Mouse (Mus musculus): ENCODE measurements at regions not wholly inside any gene's neighbourhood (a gene's known extent, or its start where the extent isn't known, plus 50 kb on each side); places are given as distances from the start of the nearest gene placed in this dataset.

GRCm38 (mm10) chr17:27364899-27365298 lies 156.3 kb downstream of the Grm4 start:
- peaks cover 69% of the 10 kb centered on the region for H3K9me3 ChIP-seq (ENCODE audit: low read length)
- TF ChIP-seq CTCF (conservative IDR thresholded peaks at IDR 0.05; ENCODE audit: low read length) (no peak), POU5F1 (IDR thresholded peaks at IDR 0.05; ENCODE audit: borderline replicate concordance, low read length) (no peak), NANOG (IDR thresholded peaks at IDR 0.05; ENCODE audit: borderline replicate concordance, low read length) (no peak)
- H3K27me3 ChIP-seq (ENCODE audit: insufficient read depth, low read length): peaks cover 11% of the 10 kb centered on the region; the same call in 1 of the 2 replicates
- no peaks in the 10 kb centered on the region for H3K36me3 ChIP-seq (ENCODE audit: insufficient read depth, low read length)
- no peak overlapping the region for H3K4me3 ChIP-seq (replicated peaks; ENCODE audit: low read length)
- H3K4me1 ChIP-seq (replicated peaks; ENCODE audit: low read depth, low read length): no peaks in the 10 kb centered on the region

GRCm38 (mm10) chr17:27364338-27364737 lies 156.9 kb downstream of the Grm4 start:
- no peak for TF ChIP-seq CTCF (conservative IDR thresholded peaks at IDR 0.05; ENCODE audit: low read length)
- no peak for TF ChIP-seq POU5F1 (IDR thresholded peaks at IDR 0.05; ENCODE audit: borderline replicate concordance, low read length)
- no peak for TF ChIP-seq NANOG (IDR thresholded peaks at IDR 0.05; ENCODE audit: borderline replicate concordance, low read length)
- Histone ChIP-seq H3K4me3 (replicated peaks; ENCODE audit: low read length) (no peak overlapping the region), H3K9me3 (ENCODE audit: low read length) (peaks cover 70% of the 10 kb centered on the region), H3K27me3 (ENCODE audit: insufficient read depth, low read length) (peaks cover 11% of the 10 kb centered on the region; the same call in 1 of the 2 replicates), H3K4me1 (replicated peaks; ENCODE audit: low read depth, low read length) (no peaks in the 10 kb centered on the region), H3K36me3 (ENCODE audit: insufficient read depth, low read length) (no peaks in the 10 kb centered on the region)

GRCm38 (mm10) chr17:27363911-27364310 lies 157.3 kb downstream of the Grm4 start:
- Histone ChIP-seq H3K27me3 (ENCODE audit: insufficient read depth, low read length) (peaks cover 11% of the 10 kb centered on the region; the same call in 1 of the 2 replicates), H3K9me3 (ENCODE audit: low read length) (peaks cover 74% of the 10 kb centered on the region), H3K4me1 (replicated peaks; ENCODE audit: low read depth, low read length) (no peaks in the 10 kb centered on the region), H3K36me3 (ENCODE audit: insufficient read depth, low read length) (no peaks in the 10 kb centered on the region), H3K4me3 (replicated peaks; ENCODE audit: low read length) (no peak overlapping the region)
- TF ChIP-seq NANOG (IDR thresholded peaks at IDR 0.05; ENCODE audit: borderline replicate concordance, low read length) (no peak), POU5F1 (IDR thresholded peaks at IDR 0.05; ENCODE audit: borderline replicate concordance, low read length) (no peak), CTCF (conservative IDR thresholded peaks at IDR 0.05; ENCODE audit: low read length) (no peak)

DNA sequence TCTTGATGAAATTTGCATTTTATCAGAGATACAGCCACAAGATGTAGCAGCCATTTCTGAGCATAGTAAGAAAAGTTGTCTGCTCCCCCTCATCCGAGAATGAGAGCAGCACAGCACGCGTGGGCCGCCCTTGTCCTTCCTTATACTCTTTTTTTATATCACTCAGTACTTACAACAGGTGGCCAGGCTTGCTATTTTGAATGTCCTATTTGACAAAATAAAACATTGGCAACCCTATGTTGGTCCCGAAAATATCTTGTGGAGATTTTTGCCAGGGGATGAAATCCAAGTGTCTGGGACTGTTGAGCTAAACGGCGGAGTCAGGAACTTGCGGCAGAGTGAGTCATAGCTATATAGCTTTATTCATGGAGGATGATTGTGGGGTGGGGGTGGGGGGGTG lies 158.0 kb upstream of the Lemd2 start:
- Histone ChIP-seq H3K4me3 (replicated peaks; ENCODE audit: low read length) (no peak overlapping the region), H3K27me3 (ENCODE audit: insufficient read depth, low read length) (peaks cover 11% of the 10 kb centered on the region), H3K36me3 (ENCODE audit: insufficient read depth, low read length) (peaks cover 3% of the 10 kb centered on the region; the same call in 1 of the 2 replicates), H3K9me3 (ENCODE audit: low read length) (peaks cover 84% of the 10 kb centered on the region), H3K4me1 (replicated peaks; ENCODE audit: low read depth, low read length) (no peaks in the 10 kb centered on the region)
- TF ChIP-seq NANOG (IDR thresholded peaks at IDR 0.05; ENCODE audit: borderline replicate concordance, low read length) (no peak), POU5F1 (IDR thresholded peaks at IDR 0.05; ENCODE audit: borderline replicate concordance, low read length) (no peak), CTCF (conservative IDR thresholded peaks at IDR 0.05; ENCODE audit: low read length) (no peak)

- Histone ChIP-seq H3K9me3 (ENCODE audit: low read length) (peaks cover 91% of the 10 kb centered on the region), H3K4me1 (replicated peaks; ENCODE audit: low read depth, low read length) (no peaks in the 10 kb centered on the region), H3K27me3 (ENCODE audit: insufficient read depth, low read length) (peaks cover 14% of the 10 kb centered on the region), H3K4me3 (replicated peaks; ENCODE audit: low read length) (no peak overlapping the region), H3K36me3 (ENCODE audit: insufficient read depth, low read length) (peaks cover 5% of the 10 kb centered on the region; the same call in 1 of the 2 replicates)
- TF ChIP-seq NANOG (IDR thresholded peaks at IDR 0.05; ENCODE audit: borderline replicate concordance, low read length) (no peak), POU5F1 (IDR thresholded peaks at IDR 0.05; ENCODE audit: borderline replicate concordance, low read length) (no peak), CTCF (conservative IDR thresholded peaks at IDR 0.05; ENCODE audit: low read length) (no peak)
Measured at GRCm38 (mm10) chr17:27361362-27361761, 157.1 kb upstream of the Lemd2 start.

DNA sequence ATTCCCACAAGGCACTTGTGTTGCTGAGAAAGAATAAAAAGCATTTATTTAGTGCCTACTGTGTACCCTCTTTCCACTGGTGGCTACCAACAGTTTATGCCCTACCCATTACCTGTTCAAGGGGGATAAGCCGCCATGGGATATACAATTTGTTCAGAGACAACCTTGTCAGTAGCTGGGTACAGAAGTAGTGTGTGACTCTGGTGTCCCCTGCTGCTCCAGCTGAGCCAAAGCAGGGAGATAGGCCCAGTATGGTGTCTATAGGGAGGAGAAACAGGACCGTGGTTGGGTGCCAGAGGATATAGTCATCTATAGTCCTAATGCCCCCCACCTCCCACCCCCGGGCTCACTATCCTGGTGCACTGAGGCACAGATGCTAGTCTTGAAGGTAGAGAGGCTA lies 152.6 kb upstream of the Lemd2 start:
- Histone ChIP-seq H3K27me3 (ENCODE audit: insufficient read depth, low read length) (peaks cover 7% of the 10 kb centered on the region; the same call in 1 of the 2 replicates), H3K4me1 (replicated peaks; ENCODE audit: low read depth, low read length) (no peaks in the 10 kb centered on the region), H3K4me3 (replicated peaks; ENCODE audit: low read length) (peak overlapping the region; percentile 2; the same call in 1 of the 2 replicates), H3K36me3 (ENCODE audit: insufficient read depth, low read length) (peaks cover 5% of the 10 kb centered on the region; the same call in 1 of the 2 replicates), H3K9me3 (ENCODE audit: low read length) (peaks cover 83% of the 10 kb centered on the region)
- TF ChIP-seq POU5F1 (IDR thresholded peaks at IDR 0.05; ENCODE audit: borderline replicate concordance, low read length) (no peak), CTCF (conservative IDR thresholded peaks at IDR 0.05; ENCODE audit: low read length) (no peak), NANOG (IDR thresholded peaks at IDR 0.05; ENCODE audit: borderline replicate concordance, low read length) (no peak)

DNA sequence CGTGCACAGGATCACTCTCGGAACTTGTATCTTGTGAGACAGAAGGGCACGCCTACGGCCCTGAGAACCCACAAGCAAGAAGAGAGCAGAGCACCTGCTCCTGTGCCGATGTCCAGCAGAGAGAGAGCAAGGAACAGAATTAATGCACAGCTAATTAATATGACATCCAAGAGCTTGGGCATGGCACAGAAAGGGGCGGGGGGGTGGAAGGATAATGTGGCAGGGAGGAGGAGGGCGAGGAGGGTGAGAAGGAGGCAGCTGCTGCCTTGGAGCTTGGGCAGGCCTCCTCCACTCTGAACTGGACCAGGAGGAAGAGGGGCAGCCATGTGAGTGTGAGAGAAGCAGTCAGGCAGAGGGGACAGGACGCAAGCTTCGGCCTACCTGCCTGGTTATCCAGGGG lies 151.4 kb upstream of the Lemd2 start:
- H3K9me3 ChIP-seq (ENCODE audit: low read length): peaks cover 74% of the 10 kb centered on the region
- H3K27me3 ChIP-seq (ENCODE audit: insufficient read depth, low read length): peaks cover 5% of the 10 kb centered on the region; the same call in 1 of the 2 replicates
- H3K36me3 ChIP-seq (ENCODE audit: insufficient read depth, low read length): peaks cover 5% of the 10 kb centered on the region; the same call in 1 of the 2 replicates
- TF ChIP-seq CTCF (conservative IDR thresholded peaks at IDR 0.05; ENCODE audit: low read length) (no peak), NANOG (IDR thresholded peaks at IDR 0.05; ENCODE audit: borderline replicate concordance, low read length) (no peak), POU5F1 (IDR thresholded peaks at IDR 0.05; ENCODE audit: borderline replicate concordance, low read length) (no peak)
- H3K4me3 ChIP-seq (replicated peaks; ENCODE audit: low read length): peak overlapping the region; percentile 51
- no peaks in the 10 kb centered on the region for H3K4me1 ChIP-seq (replicated peaks; ENCODE audit: low read depth, low read length)

DNA sequence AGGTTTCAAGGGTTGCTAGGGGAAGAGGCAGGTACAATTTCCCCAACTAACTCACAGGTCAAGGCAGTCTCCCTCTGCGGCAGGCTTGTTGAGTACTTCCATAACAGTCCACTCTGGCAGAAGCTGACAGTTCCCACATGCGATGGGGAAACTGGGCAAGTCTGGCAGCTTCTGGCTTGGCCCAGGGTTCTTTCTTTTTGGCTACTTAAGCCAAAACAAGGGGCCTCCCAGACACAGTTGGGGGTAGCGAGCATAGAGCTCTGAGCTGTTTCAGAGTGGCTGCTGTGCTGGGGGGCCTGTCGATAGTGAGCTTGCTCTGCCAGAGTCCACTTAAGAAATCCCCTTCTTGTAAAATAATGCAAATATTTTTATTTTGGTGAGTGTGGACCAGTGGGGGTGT lies 150.8 kb upstream of the Lemd2 start:
- Histone ChIP-seq H3K27me3 (ENCODE audit: insufficient read depth, low read length) (peaks cover 3% of the 10 kb centered on the region; the same call in 1 of the 2 replicates), H3K36me3 (ENCODE audit: insufficient read depth, low read length) (peaks cover 5% of the 10 kb centered on the region; the same call in 1 of the 2 replicates), H3K4me3 (replicated peaks; ENCODE audit: low read length) (peak overlapping the region; percentile 51), H3K4me1 (replicated peaks; ENCODE audit: low read depth, low read length) (no peaks in the 10 kb centered on the region), H3K9me3 (ENCODE audit: low read length) (peaks cover 75% of the 10 kb centered on the region)
- TF ChIP-seq NANOG (IDR thresholded peaks at IDR 0.05; ENCODE audit: borderline replicate concordance, low read length) (no peak), CTCF (conservative IDR thresholded peaks at IDR 0.05; ENCODE audit: low read length) (no peak), POU5F1 (IDR thresholded peaks at IDR 0.05; ENCODE audit: borderline replicate concordance, low read length) (no peak)

DNA sequence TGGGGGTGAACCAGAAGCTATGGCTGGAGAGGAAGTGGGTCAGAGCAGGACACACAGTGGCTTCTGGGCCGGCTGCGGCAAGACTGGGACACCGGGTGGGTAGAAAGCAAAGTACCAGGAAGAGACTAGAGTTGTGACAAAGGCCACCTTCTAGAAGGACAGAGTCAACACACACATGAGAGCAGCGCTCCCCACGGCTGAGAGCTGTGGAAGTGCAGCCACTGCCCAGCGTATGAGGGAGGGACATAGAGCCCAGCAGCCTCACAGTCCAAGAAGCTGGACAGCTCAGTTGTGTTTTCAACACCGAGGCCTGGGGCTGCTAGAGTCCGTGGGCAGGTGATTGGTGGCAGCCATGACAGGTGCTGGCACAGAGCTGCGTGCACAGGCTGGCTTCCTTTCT lies 145.6 kb upstream of the Lemd2 start:
- TF ChIP-seq NANOG (IDR thresholded peaks at IDR 0.05; ENCODE audit: borderline replicate concordance, low read length) (no peak), CTCF (conservative IDR thresholded peaks at IDR 0.05; ENCODE audit: low read length) (no peak), POU5F1 (IDR thresholded peaks at IDR 0.05; ENCODE audit: borderline replicate concordance, low read length) (no peak)
- Histone ChIP-seq H3K4me3 (replicated peaks; ENCODE audit: low read length) (peak overlapping the region; percentile 11), H3K4me1 (replicated peaks; ENCODE audit: low read depth, low read length) (no peaks in the 10 kb centered on the region), H3K9me3 (ENCODE audit: low read length) (peaks cover 75% of the 10 kb centered on the region), H3K36me3 (ENCODE audit: insufficient read depth, low read length) (no peaks in the 10 kb centered on the region; the same call in 1 of the 2 replicates), H3K27me3 (ENCODE audit: insufficient read depth, low read length) (peaks cover 10% of the 10 kb centered on the region)
